Mouse (Mus musculus): ENCODE results near the gene Plet1. TPM values are rescaled to one million over a fixed set of nuclear protein-coding genes. Genes with fewer than 3 reads are reported as not detected.
A peak's percentile ranks its signal among the peaks of the same experiment; 100 is the strongest.

Gene Plet1
- total and polyA plus RNA-seq, 2 experiments from 2014 or later, result 0.33 to 0.80 TPM

- DNase-seq (ENCODE audit: low spot score) (no peak), ATAC-seq (ENCODE audit: low FRiP score) (no peak)
- H3K4me1 ChIP-seq (ENCODE audit: insufficient read depth, low read length), result no peaks in the 10 kb centered on the region
- no peak for TF ChIP-seq CTCF (IDR thresholded peaks at IDR 0.05)
- H3K9ac ChIP-seq (replicated peaks; ENCODE audit: low read length, poor library complexity, severe bottlenecking), result no peak overlapping the region
- H3K4me3 ChIP-seq (ENCODE audit: low read depth, low read length), result no peak overlapping the region
- H3K36me3 ChIP-seq (ENCODE audit: insufficient read depth, low read length), result no peaks in the 10 kb centered on the region
- peaks cover 3% of the 10 kb centered on the region; the same call in 1 of the 2 replicates for H3K27me3 ChIP-seq (ENCODE audit: insufficient read depth, low read length)
- 76% methylated on average over 7 of the region's 7 CpGs for WGBS
- H3K27ac ChIP-seq (ENCODE audit: low read depth, low read length), result no peak overlapping the region
- H3K9me3 ChIP-seq (ENCODE audit: low read length), result no peaks in the 10 kb centered on the region
- H3K4me2 ChIP-seq (ENCODE audit: low read depth, low read length, poor library complexity, severe bottlenecking), result no peak overlapping the region
Measured at GRCm38 (mm10) chr9:50476651-50477050, 17.7 kb upstream of the Plet1 start.

- no peak overlapping the region for H3K4me2 ChIP-seq (ENCODE audit: low read depth, low read length, poor library complexity, severe bottlenecking)
- no peak for TF ChIP-seq CTCF (IDR thresholded peaks at IDR 0.05)
- H3K36me3 ChIP-seq (ENCODE audit: insufficient read depth, low read length), result no peaks in the 10 kb centered on the region
- no peak for ATAC-seq (ENCODE audit: low FRiP score)
- no peaks in the 10 kb centered on the region for H3K4me1 ChIP-seq (ENCODE audit: insufficient read depth, low read length)
- no peaks in the 10 kb centered on the region for H3K9me3 ChIP-seq (ENCODE audit: low read length)
- H3K4me3 ChIP-seq (ENCODE audit: low read depth, low read length), result no peak overlapping the region
- peaks cover 3% of the 10 kb centered on the region; the same call in 1 of the 2 replicates for H3K27me3 ChIP-seq (ENCODE audit: insufficient read depth, low read length)
- DNase-seq (ENCODE audit: low spot score), result no peak
- H3K27ac ChIP-seq (ENCODE audit: low read depth, low read length), result no peak overlapping the region
- WGBS, result 93% methylated on average over 9 of the region's 9 CpGs
- H3K9ac ChIP-seq (replicated peaks; ENCODE audit: low read length, poor library complexity, severe bottlenecking), result no peak overlapping the region
Measured at GRCm38 (mm10) chr9:50477270-50477669, 17.1 kb upstream of the Plet1 start.

GRCm38 (mm10) chr9:50478826-50479225, 15.5 kb upstream of the Plet1 start:
- H3K9ac ChIP-seq (replicated peaks; ENCODE audit: low read length, poor library complexity, severe bottlenecking), result no peak overlapping the region
- H3K9me3 ChIP-seq (ENCODE audit: low read length), result no peaks in the 10 kb centered on the region
- H3K27ac ChIP-seq (ENCODE audit: low read depth, low read length), result no peak overlapping the region
- ATAC-seq (ENCODE audit: low FRiP score) (no peak), DNase-seq (ENCODE audit: low spot score) (no peak)
- no peak for TF ChIP-seq CTCF (IDR thresholded peaks at IDR 0.05)
- H3K4me1 ChIP-seq (ENCODE audit: insufficient read depth, low read length), result no peaks in the 10 kb centered on the region
- H3K4me2 ChIP-seq (ENCODE audit: low read depth, low read length, poor library complexity, severe bottlenecking), result no peak overlapping the region
- peaks cover 3% of the 10 kb centered on the region; the same call in 1 of the 2 replicates for H3K27me3 ChIP-seq (ENCODE audit: insufficient read depth, low read length)
- WGBS, result 6% methylated on average over 5 of the region's 5 CpGs
- H3K36me3 ChIP-seq (ENCODE audit: insufficient read depth, low read length), result no peaks in the 10 kb centered on the region
- no peak overlapping the region for H3K4me3 ChIP-seq (ENCODE audit: low read depth, low read length)

- no peaks in the 10 kb centered on the region for H3K9me3 ChIP-seq (ENCODE audit: low read length)
- no peak for DNase-seq (ENCODE audit: low spot score)
Measured at GRCm38 (mm10) chr9:50479476-50479875, 14.8 kb upstream of the Plet1 start.

GRCm38 (mm10) chr9:50482743-50483142, 11.6 kb upstream of the Plet1 start:
- Histone ChIP-seq H3K27me3 (ENCODE audit: insufficient read depth, low read length) (no peaks in the 10 kb centered on the region), H3K9ac (replicated peaks; ENCODE audit: low read length, poor library complexity, severe bottlenecking) (no peak overlapping the region), H3K4me1 (ENCODE audit: insufficient read depth, low read length) (no peaks in the 10 kb centered on the region), H3K4me3 (ENCODE audit: low read depth, low read length) (no peak overlapping the region), H3K4me2 (ENCODE audit: low read depth, low read length, poor library complexity, severe bottlenecking) (no peak overlapping the region), H3K27ac (ENCODE audit: low read depth, low read length) (no peak overlapping the region), H3K36me3 (ENCODE audit: insufficient read depth, low read length) (no peaks in the 10 kb centered on the region), H3K9me3 (ENCODE audit: low read length) (no peaks in the 10 kb centered on the region)
- WGBS, result 88% methylated on average over 8 of the region's 8 CpGs
- DNase-seq (ENCODE audit: low spot score), result no peak
- no peak for TF ChIP-seq CTCF (IDR thresholded peaks at IDR 0.05)
- ATAC-seq (ENCODE audit: low FRiP score), result no peak

More at GRCm38 (mm10) chr9:50479476-50479875, 14.8 kb upstream of the Plet1 start:
- WGBS, result 37% methylated on average over 8 of the region's 8 CpGs
- no peak for ATAC-seq (ENCODE audit: low FRiP score)
- Histone ChIP-seq H3K4me2 (ENCODE audit: low read depth, low read length, poor library complexity, severe bottlenecking) (no peak overlapping the region), H3K36me3 (ENCODE audit: insufficient read depth, low read length) (no peaks in the 10 kb centered on the region), H3K4me1 (ENCODE audit: insufficient read depth, low read length) (no peaks in the 10 kb centered on the region), H3K27me3 (ENCODE audit: insufficient read depth, low read length) (peaks cover 3% of the 10 kb centered on the region; the same call in 1 of the 2 replicates), H3K4me3 (ENCODE audit: low read depth, low read length) (no peak overlapping the region), H3K27ac (ENCODE audit: low read depth, low read length) (no peak overlapping the region), H3K9ac (replicated peaks; ENCODE audit: low read length, poor library complexity, severe bottlenecking) (0 out of 2 replicates have a peak overlapping the region, but pooled peaks have one; percentile 24)
- no peak for TF ChIP-seq CTCF (IDR thresholded peaks at IDR 0.05)

GRCm38 (mm10) chr9:50485521-50485920, 8.8 kb upstream of the Plet1 start:
- no peak for ATAC-seq (ENCODE audit: low FRiP score)
- TF ChIP-seq CTCF (IDR thresholded peaks at IDR 0.05), result no peak
- no peaks in the 10 kb centered on the region for H3K36me3 ChIP-seq (ENCODE audit: insufficient read depth, low read length)
- H3K9me3 ChIP-seq (ENCODE audit: low read length), result no peaks in the 10 kb centered on the region
- DNase-seq (ENCODE audit: low spot score), result peak; percentile 21
- H3K9ac ChIP-seq (replicated peaks; ENCODE audit: low read length, poor library complexity, severe bottlenecking), result no peak overlapping the region
- H3K27ac ChIP-seq (ENCODE audit: low read depth, low read length), result no peak overlapping the region
- H3K27me3 ChIP-seq (ENCODE audit: insufficient read depth, low read length), result no peaks in the 10 kb centered on the region
- 0 out of 2 replicates have a peak overlapping the region, but pooled peaks have one; percentile 1 for H3K4me2 ChIP-seq (ENCODE audit: low read depth, low read length, poor library complexity, severe bottlenecking)
- 7% methylated on average over 10 of the region's 10 CpGs for WGBS
- no peaks in the 10 kb centered on the region for H3K4me1 ChIP-seq (ENCODE audit: insufficient read depth, low read length)
- H3K4me3 ChIP-seq (ENCODE audit: low read depth, low read length), result no peak overlapping the region; the same call in 1 of the 2 replicates

Data from midbrain, postnatal 0 days (tissue).